Mouse (Mus musculus) thymus, adult 18-20 months (tissue): Measurements from ENCODE around the gene Cyth4.

Experiments
- DNase-seq, 2 experiments: peaks; one replicate each; pipeline ENCODE4 v3.0.0; 2022; ENCODE audit warnings: mixed read lengths in 2 of 2

The Cyth4 gene

GRCm38 (mm10) chr15:78623426-78623825 lies 26.6 kb downstream of the Cyth4 start:
- peak; percentile 42 to 57 for DNase-seq

GRCm38 (mm10) chr15:78624431-78624950 lies 27.6 kb downstream of the Cyth4 start:
- no peak for DNase-seq

DNA sequence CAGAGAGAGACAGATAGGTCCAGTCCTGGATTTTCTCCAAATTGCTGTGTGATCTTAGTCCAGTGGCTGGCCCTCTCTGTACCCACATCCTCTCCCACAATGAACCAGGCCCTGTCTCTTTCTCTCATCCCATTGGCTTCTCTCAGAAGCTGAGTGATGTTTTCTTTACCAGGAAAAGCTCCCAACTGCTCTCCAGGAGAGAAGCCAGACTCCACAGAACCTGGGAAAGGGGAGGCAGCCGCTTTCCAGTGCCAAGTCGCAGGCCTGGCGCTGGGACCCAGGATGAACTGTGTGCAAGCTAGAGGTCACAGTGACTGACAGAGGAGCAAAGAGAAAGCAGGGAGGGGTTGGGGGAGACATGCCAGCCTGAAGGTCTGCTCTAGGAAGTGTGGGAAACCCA lies 28.1 kb downstream of the Cyth4 start:
- no peak for DNase-seq

- DNase-seq: no peak
These were observed 29.4 kb downstream of the Cyth4 start for GRCm38 (mm10) chr15:78626285-78626684.

DNA sequence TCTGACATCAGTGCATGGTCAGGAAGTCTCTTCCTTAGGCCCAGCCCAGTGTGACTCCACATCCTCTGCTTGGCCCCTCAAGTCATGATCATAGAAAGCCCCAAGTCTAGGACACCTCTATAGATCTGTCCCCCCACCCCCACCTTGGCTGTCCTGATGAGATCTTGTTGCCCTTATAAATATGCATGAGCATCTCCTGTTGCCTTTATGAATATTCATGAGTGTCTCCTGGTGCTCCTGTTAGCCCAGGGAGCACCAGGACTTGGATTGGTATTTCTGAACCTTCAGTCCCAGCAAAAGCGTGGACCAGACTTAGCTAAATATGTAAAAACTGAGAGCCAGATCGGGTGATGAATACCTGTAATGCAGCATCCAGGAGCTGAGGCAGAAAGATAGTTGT lies 35.5 kb downstream of the Cyth4 start:
- no peak for DNase-seq

GRCm38 (mm10) chr15:78633413-78633812 lies 36.6 kb downstream of the Cyth4 start:
- no peak for DNase-seq

GRCm38 (mm10) chr15:78634095-78634737 lies 37.4 kb downstream of the Cyth4 start:
- DNase-seq: no peak

GRCm38 (mm10) chr15:78635231-78635630 lies 38.4 kb downstream of the Cyth4 start:
- DNase-seq: no peak

DNA sequence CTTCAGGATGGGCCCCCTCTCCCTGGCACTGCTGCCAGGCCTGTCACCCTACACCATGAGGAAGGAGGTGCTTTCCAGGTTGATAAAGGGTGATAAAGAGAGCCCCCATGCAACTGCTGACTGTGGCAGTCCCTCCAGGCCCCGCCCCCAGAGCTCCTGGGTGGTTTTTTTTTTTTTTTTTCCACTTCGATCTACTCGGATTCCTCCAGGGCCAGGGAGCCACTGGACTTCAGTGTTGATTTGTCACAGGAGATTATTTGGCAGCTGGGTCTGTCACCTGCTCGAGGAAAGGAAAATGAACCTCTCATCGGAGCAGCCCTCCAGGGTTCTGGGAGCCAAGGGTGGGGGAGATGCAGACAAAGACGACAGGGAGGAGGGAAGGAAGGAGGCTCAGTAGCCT lies 46.8 kb downstream of the Cyth4 start:
- DNase-seq: no peak

DNA sequence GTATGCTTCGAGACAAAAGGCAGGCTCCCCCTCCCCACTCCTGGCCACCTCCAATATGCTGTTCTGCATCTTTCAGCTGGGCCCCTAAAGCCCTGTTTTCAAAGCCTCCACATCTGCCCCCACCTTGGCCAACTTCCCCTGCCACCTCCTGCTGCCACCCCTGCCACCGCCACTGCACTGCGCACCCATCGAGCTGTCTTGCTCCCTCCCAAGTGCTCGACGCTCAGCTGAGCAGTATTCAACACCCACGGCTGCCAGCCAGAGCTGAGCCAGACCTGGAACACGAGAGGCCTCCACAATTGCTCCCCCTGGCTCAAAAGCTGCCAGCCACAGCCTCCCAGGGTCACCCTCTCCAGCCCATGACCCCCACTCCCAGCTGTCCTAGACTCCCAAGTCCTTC lies 47.8 kb downstream of the Cyth4 start:
- no peak for DNase-seq

GRCm38 (mm10) chr15:78647746-78648145 lies 50.9 kb downstream of the Cyth4 start:
- DNase-seq: no peak

- DNase-seq: no peak
These were observed 54.3 kb downstream of the Cyth4 start for GRCm38 (mm10) chr15:78651169-78651568.

- DNase-seq: no peak
These were observed 67.4 kb downstream of the Cyth4 start for GRCm38 (mm10) chr15:78664268-78664667.

- no peak for DNase-seq
These were observed 72.5 kb downstream of the Cyth4 start for GRCm38 (mm10) chr15:78669221-78669871.

- DNase-seq: no peak
These were observed 73.5 kb downstream of the Cyth4 start for GRCm38 (mm10) chr15:78670341-78670740.
